Mouse (Mus musculus): ENCODE data around the gene Pik3c2g. TPM values are rescaled to one million over a fixed set of nuclear protein-coding genes. Genes with fewer than 3 reads are reported as not detected.

Gene Pik3c2g
- total RNA-seq (2021): under 1 TPM; 0.28 to 0.43 TPM

- intact Hi-C loops (cut with DNase I): no loop called here
- no peak for DNase-seq (ENCODE audit: extremely low spot score in 1 of 2, low spot score in 2 of 2)
Measured at GRCm38 (mm10) chr6:139586892-139587291, at the start of gene Pik3c2g. Pik3c2g (plus strand) TSS chr6:139587221.

- intact Hi-C loops (cut with DNase I): loop anchor here (5.0 kb wide), 1 partner anchor 39 kb away; no protein-coding TSS in a partner anchor
- DNase-seq (ENCODE audit: extremely low spot score in 1 of 2, low spot score in 2 of 2): peak in 1 of 2 experiments; percentile 10
Measured at GRCm38 (mm10) chr6:139538469-139538868, 48.6 kb upstream of the Pik3c2g start.

GRCm38 (mm10) chr6:139555537-139556179 is 31.4 kb upstream of the Pik3c2g start:
- no peak for DNase-seq (ENCODE audit: extremely low spot score in 1 of 2, low spot score in 2 of 2)
- intact Hi-C loops (cut with DNase I): no loop called here

GRCm38 (mm10) chr6:139569211-139569610 is 17.8 kb upstream of the Pik3c2g start:
- no peak for DNase-seq (ENCODE audit: extremely low spot score in 1 of 2, low spot score in 2 of 2)
- intact Hi-C loops (cut with DNase I): no loop called here

- no peak for DNase-seq (ENCODE audit: extremely low spot score in 1 of 2, low spot score in 2 of 2)
- intact Hi-C loops (cut with DNase I): loop anchor here (5.0 kb wide), 2 partner anchors 39 to 1814 kb away; no protein-coding TSS in a partner anchor
Measured at GRCm38 (mm10) chr6:139575854-139576253, 11.2 kb upstream of the Pik3c2g start.

- intact Hi-C loops (cut with DNase I): loop anchor here (5.0 kb wide), 2 partner anchors 39 to 1814 kb away; no protein-coding TSS in a partner anchor
- no peak for DNase-seq (ENCODE audit: extremely low spot score in 1 of 2, low spot score in 2 of 2)
Measured at GRCm38 (mm10) chr6:139576261-139577014, 10.6 kb upstream of the Pik3c2g start.

- peak in 1 of 2 experiments; percentile 15 for DNase-seq (ENCODE audit: extremely low spot score in 1 of 2, low spot score in 2 of 2)
- intact Hi-C loops (cut with DNase I): loop anchor here (5.0 kb wide), 2 partner anchors 40 to 1815 kb away; no protein-coding TSS in a partner anchor
Measured at GRCm38 (mm10) chr6:139577026-139577861, 9.8 kb upstream of the Pik3c2g start.

- no peak for DNase-seq (ENCODE audit: extremely low spot score in 1 of 2, low spot score in 2 of 2)
- intact Hi-C loops (cut with DNase I): no loop called here
Measured at GRCm38 (mm10) chr6:139587478-139587877, 457 bp downstream of the Pik3c2g start.

- no peak for DNase-seq (ENCODE audit: extremely low spot score in 1 of 2, low spot score in 2 of 2)
- intact Hi-C loops (cut with DNase I): no loop called here
Measured at GRCm38 (mm10) chr6:139588409-139588808, 1.4 kb downstream of the Pik3c2g start.

- DNase-seq (ENCODE audit: extremely low spot score in 1 of 2, low spot score in 2 of 2): peak; percentile 55 to 66
- intact Hi-C loops (cut with DNase I): no loop called here
Measured at GRCm38 (mm10) chr6:139589291-139589690, 2.3 kb downstream of the Pik3c2g start.

- intact Hi-C loops (cut with DNase I): loop anchor here (10.0 kb wide), 1 partner anchor 835 kb away; the partner anchor contains the start of gene Plekha5
- DNase-seq (ENCODE audit: extremely low spot score in 1 of 2, low spot score in 2 of 2): no peak
Measured at GRCm38 (mm10) chr6:139589854-139590253, 2.8 kb downstream of the Pik3c2g start.

- no peak for DNase-seq (ENCODE audit: extremely low spot score in 1 of 2, low spot score in 2 of 2)
- intact Hi-C loops (cut with DNase I): loop anchor here (10.0 kb wide), 1 partner anchor 833 kb away; the partner anchor contains the start of gene Plekha5
Measured at GRCm38 (mm10) chr6:139592081-139592480, 5.1 kb downstream of the Pik3c2g start.

GRCm38 (mm10) chr6:139596433-139596832 is 9.4 kb downstream of the Pik3c2g start:
- intact Hi-C loops (cut with DNase I): loop anchor here (10.0 kb wide), 1 partner anchor 828 kb away; the partner anchor contains the start of gene Plekha5
- no peak for DNase-seq (ENCODE audit: extremely low spot score in 1 of 2, low spot score in 2 of 2)

- intact Hi-C loops (cut with DNase I): loop anchor here (10.0 kb wide), 1 partner anchor 826 kb away; the partner anchor contains the start of gene Plekha5
Measured at GRCm38 (mm10) chr6:139599216-139599615, 12.2 kb downstream of the Pik3c2g start.

GRCm38 (mm10) chr6:139618774-139619173 is 31.8 kb downstream of the Pik3c2g start:
- DNase-seq (ENCODE audit: extremely low spot score in 1 of 2, low spot score in 2 of 2): no peak
- intact Hi-C loops (cut with DNase I): no loop called here

More at GRCm38 (mm10) chr6:139599216-139599615, 12.2 kb downstream of the Pik3c2g start:
- DNase-seq (ENCODE audit: extremely low spot score in 1 of 2, low spot score in 2 of 2): no peak

- no peak for DNase-seq (ENCODE audit: extremely low spot score in 1 of 2, low spot score in 2 of 2)
- intact Hi-C loops (cut with DNase I): no loop called here
Measured at GRCm38 (mm10) chr6:139624756-139625155, 37.7 kb downstream of the Pik3c2g start.

- no peak for DNase-seq (ENCODE audit: extremely low spot score in 1 of 2, low spot score in 2 of 2)
- intact Hi-C loops (cut with DNase I): no loop called here
Measured at GRCm38 (mm10) chr6:139634561-139634960, 47.5 kb downstream of the Pik3c2g start.

- intact Hi-C loops (cut with DNase I): no loop called here
- peak; percentile 19 to 28 for DNase-seq (ENCODE audit: extremely low spot score in 1 of 2, low spot score in 2 of 2)
Measured at GRCm38 (mm10) chr6:139655399-139655798, 68.4 kb downstream of the Pik3c2g start.

- intact Hi-C loops (cut with DNase I): no loop called here
- DNase-seq (ENCODE audit: extremely low spot score in 1 of 2, low spot score in 2 of 2): peak; percentile 16 to 22
Measured at GRCm38 (mm10) chr6:139662462-139662861, 75.4 kb downstream of the Pik3c2g start.
